Mouse (Mus musculus) liver, embryonic 11.5 days (tissue): ENCODE results near the gene Zfp652. TPM values are rescaled to one million over a fixed set of nuclear protein-coding genes. Genes with fewer than 3 reads are reported as not detected.

Experiments used
- ATAC-seq: fragments of 200-750 bp; cut with Nextera tagmentation; replicated peaks from 2 replicates; pipeline ENCODE4 v1.8.0; 2017; ENCODE audit warnings: moderate number of reproducible peaks, mild to moderate bottlenecking, moderate TSS enrichment, moderate library complexity; ENCODE audit not compliant: low FRiP score
- DNase-seq: peaks from one replicate; pipeline ENCODE4 v3.0.0-alpha.2; 2017; ENCODE audit warnings: low spot score
- H3K27ac ChIP-seq: fragments of 300-500 bp; sonication (generic); 2 replicates; pipeline ENCODE4 v1.5.1; 2014; ENCODE audit warnings: mild to moderate bottlenecking, low read depth, low read length, control low read depth
- H3K27me3 ChIP-seq: fragments of 300-500 bp; sonication (generic); replicated peaks from 2 replicates; pipeline ENCODE4 v1.6.1; 2014; ENCODE audit warnings: low read length, mixed read lengths; ENCODE audit not compliant: control insufficient read depth, insufficient read depth
- H3K36me3 ChIP-seq: fragments of 300-500 bp; sonication (generic); 2 replicates; pipeline ENCODE4 v1.6.1; 2014; ENCODE audit warnings: mild to moderate bottlenecking, low read length, moderate library complexity, mixed read lengths; ENCODE audit not compliant: control insufficient read depth, insufficient read depth
- H3K4me1 ChIP-seq: fragments of 300-500 bp; sonication (generic); replicated peaks from 2 replicates; pipeline ENCODE4 v1.6.1; 2014; ENCODE audit warnings: low read length, mixed read lengths; ENCODE audit not compliant: control insufficient read depth, insufficient read depth
- H3K4me2 ChIP-seq: fragments of 300-500 bp; sonication (generic); 2 replicates; pipeline ENCODE4 v1.6.1; 2014; ENCODE audit warnings: mild to moderate bottlenecking, control low read depth, moderate library complexity
- H3K4me3 ChIP-seq: fragments of 300-500 bp; sonication (generic); 2 replicates; pipeline ENCODE4 v1.5.1; 2014; ENCODE audit warnings: low read depth, low read length, control low read depth
- H3K9ac ChIP-seq: fragments of 300-500 bp; sonication (generic); 2 replicates; pipeline ENCODE4 v1.6.1; 2014; ENCODE audit warnings: low read depth, low read length, control low read depth
- H3K9me3 ChIP-seq: fragments of 300-500 bp; sonication (generic); 2 replicates; pipeline ENCODE4 v1.6.1; 2016; ENCODE audit warnings: low read length, inconsistent platforms, mixed read lengths; ENCODE audit not compliant: control insufficient read depth
- WGBS: fragments of 180-500 bp; shearing (Covaris S2); extraction: QIAGEN DNeasy Blood & Tissue Kit; methylation state at CpG from one replicate; pipeline ENCODE4 v1.1.7; 2014; 5-methylcytosine and 5-hydroxymethylcytosine counted together
- polyA plus RNA-seq: library from polyadenylated mRNA; unstranded; fragments of >200 nt; fragmentation: Nextera tagmentation; extraction: Ambion mirVana; gene quantifications from 2 replicates; pipeline ENCODE4 v1.2.1, GENCODE M21; 2014

The Zfp652 gene
- polyA plus RNA-seq, 1 experiment from 2014 or later: 8.7 TPM

- Histone ChIP-seq H3K9me3 (no peaks in the 10 kb centered on the region), H3K27ac (no peak overlapping the region), H3K4me3 (peak overlapping the region; percentile 39), H3K27me3 (peaks cover 65% of the 10 kb centered on the region), H3K4me2 (peak overlapping the region; percentile 63), H3K9ac (peak overlapping the region; percentile 3; the same call in 1 of the 2 replicates), H3K4me1 (peaks cover 48% of the 10 kb centered on the region), H3K36me3 (no peaks in the 10 kb centered on the region)
- 4% methylated on average over 80 of the region's 80 CpGs for WGBS
- ATAC-seq (no peak), DNase-seq (peak; percentile 56)
Measured at GRCm38 (mm10) chr11:95830411-95831275, 118.2 kb downstream of the Zfp652 start.

- ATAC-seq (no peak), DNase-seq (peak; percentile 58)
- Histone ChIP-seq H3K4me2 (peak overlapping the region; percentile 63), H3K4me1 (peaks cover 52% of the 10 kb centered on the region), H3K27ac (no peak overlapping the region; the same call in 1 of the 2 replicates), H3K36me3 (no peaks in the 10 kb centered on the region), H3K4me3 (peak overlapping the region; percentile 39), H3K9me3 (no peaks in the 10 kb centered on the region), H3K27me3 (peaks cover 64% of the 10 kb centered on the region), H3K9ac (0 out of 2 replicates have a peak overlapping the region, but pooled peaks have one; percentile 3)
- 6% methylated on average over 10 of the region's 10 CpGs for WGBS
Measured at GRCm38 (mm10) chr11:95831276-95831619, 118.8 kb downstream of the Zfp652 start.

GRCm38 (mm10) chr11:95831641-95832040, 119.2 kb downstream of the Zfp652 start:
- no peaks in the 10 kb centered on the region for H3K36me3 ChIP-seq
- 7% methylated on average over 15 of the region's 15 CpGs for WGBS
- H3K27ac ChIP-seq: no peak overlapping the region; the same call in 1 of the 2 replicates
- no peak overlapping the region for H3K9ac ChIP-seq
- peaks cover 50% of the 10 kb centered on the region for H3K4me1 ChIP-seq
- H3K4me3 ChIP-seq: peak overlapping the region; percentile 39; the same call in 1 of the 2 replicates
- H3K4me2 ChIP-seq: peak overlapping the region; percentile 63
- no peaks in the 10 kb centered on the region for H3K9me3 ChIP-seq
- H3K27me3 ChIP-seq: peaks cover 64% of the 10 kb centered on the region
- ATAC-seq (no peak), DNase-seq (no peak)

GRCm38 (mm10) chr11:95832129-95833005, 119.9 kb downstream of the Zfp652 start:
- H3K36me3 ChIP-seq: no peaks in the 10 kb centered on the region
- H3K27me3 ChIP-seq: peaks cover 64% of the 10 kb centered on the region
- no peak overlapping the region for H3K27ac ChIP-seq
- WGBS: 59% methylated on average over 18 of the region's 18 CpGs
- no peaks in the 10 kb centered on the region for H3K9me3 ChIP-seq
- no peak overlapping the region for H3K9ac ChIP-seq
- ATAC-seq (no peak), DNase-seq (no peak)
- no peak overlapping the region for H3K4me3 ChIP-seq
- 0 out of 2 replicates have a peak overlapping the region, but pooled peaks have one; percentile 2 for H3K4me2 ChIP-seq
- peaks cover 44% of the 10 kb centered on the region for H3K4me1 ChIP-seq

GRCm38 (mm10) chr11:95833006-95833570, 120.6 kb downstream of the Zfp652 start:
- Histone ChIP-seq H3K9ac (no peak overlapping the region), H3K36me3 (no peaks in the 10 kb centered on the region), H3K4me1 (peaks cover 44% of the 10 kb centered on the region), H3K9me3 (no peaks in the 10 kb centered on the region), H3K27me3 (peaks cover 64% of the 10 kb centered on the region), H3K27ac (no peak overlapping the region), H3K4me3 (no peak overlapping the region), H3K4me2 (no peak overlapping the region)
- DNase-seq (no peak), ATAC-seq (no peak)
- 44% methylated on average over 8 of the region's 8 CpGs for WGBS

- H3K27me3 ChIP-seq: peaks cover 61% of the 10 kb centered on the region
- peak overlapping the region; percentile 23 for H3K4me3 ChIP-seq
- no peak overlapping the region for H3K27ac ChIP-seq
- H3K4me2 ChIP-seq: peak overlapping the region; percentile 55
- peaks cover 44% of the 10 kb centered on the region for H3K4me1 ChIP-seq
- no peak for DNase-seq
- WGBS: 12% methylated on average over 18 of the region's 18 CpGs
- H3K36me3 ChIP-seq: no peaks in the 10 kb centered on the region
- ATAC-seq: peak; percentile 1; the same call in 1 of the 2 replicates
- H3K9me3 ChIP-seq: no peaks in the 10 kb centered on the region
- H3K9ac ChIP-seq: peak overlapping the region; percentile 20
Measured at GRCm38 (mm10) chr11:95833631-95834142, 121.2 kb downstream of the Zfp652 start.

- no peaks in the 10 kb centered on the region for H3K9me3 ChIP-seq
- peak; percentile 69 for DNase-seq
- H3K36me3 ChIP-seq: no peaks in the 10 kb centered on the region
- H3K9ac ChIP-seq: peak overlapping the region; percentile 20
- peak overlapping the region; percentile 23 for H3K4me3 ChIP-seq
- peak overlapping the region; percentile 55 for H3K4me2 ChIP-seq
- ATAC-seq: peak; percentile 11; the same call in 1 of the 2 replicates
- WGBS: 1% methylated on average over 22 of the region's 22 CpGs
- H3K27ac ChIP-seq: peak overlapping the region; percentile 33
- peaks cover 56% of the 10 kb centered on the region for H3K27me3 ChIP-seq
- H3K4me1 ChIP-seq: peaks cover 41% of the 10 kb centered on the region
Measured at GRCm38 (mm10) chr11:95834143-95834667, 121.7 kb downstream of the Zfp652 start.
